Mouse (Mus musculus) cortical plate, adult 2 months (tissue): Measurements from ENCODE around the gene Pak2.

Source experiments
- CTCF ChIP-seq: fragments of 200-500 bp; IDR thresholded peaks from 2 replicates; pipeline ENCODE4 v1.5.1; 2011; ENCODE audit warnings: mild to moderate bottlenecking, control low read depth, low read length; ENCODE audit not compliant: insufficient read depth; ENCODE audit errors: extremely low read depth
- POLR2A ChIP-seq: fragments of 200-500 bp; IDR thresholded peaks from 2 replicates; pipeline ENCODE4 v1.6.1; 2011; ENCODE audit warnings: mild to moderate bottlenecking, low read length, control low read depth; ENCODE audit not compliant: insufficient read depth; ENCODE audit errors: extremely low read depth

DNA sequence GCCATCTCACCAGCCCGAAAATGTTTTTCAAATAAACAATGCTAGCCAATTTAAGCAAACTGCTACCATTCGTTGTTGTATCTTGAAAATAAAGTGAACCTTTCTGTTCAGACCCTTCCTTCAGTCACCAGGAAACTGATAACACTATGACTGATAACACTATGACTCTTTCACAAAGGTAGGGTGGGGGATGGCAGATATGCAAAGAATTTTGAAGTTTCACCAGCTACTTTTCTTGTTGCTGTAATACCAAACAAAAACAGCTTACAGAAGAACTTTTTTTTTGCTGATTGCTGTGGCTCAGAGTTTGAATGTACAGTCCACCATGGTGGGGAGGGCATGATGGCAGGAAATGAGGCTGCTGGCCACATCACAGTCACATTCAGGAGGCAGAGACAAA, 16.9 kb downstream of the Pak2 start:
- no peak for TF ChIP-seq CTCF
- TF ChIP-seq POLR2A, result no peak
